Mouse (Mus musculus) right cerebral cortex, adult 2 months (tissue): ENCODE measurements at regions not wholly inside any gene's neighbourhood (a gene's known extent, or its start where the extent isn't known, plus 50 kb on each side); places are given as distances from the start of the nearest gene placed in this dataset.

Source experiments
- DNase-seq, 2 experiments: peaks; one replicate each; pipeline ENCODE4 v3.0.0; 2021 to 2022; ENCODE audit warnings: low spot score in 2 of 2

GRCm38 (mm10) chr14:100610017-100610760 lies 325.7 kb upstream of the Klf12 start:
- no peak for DNase-seq

GRCm38 (mm10) chr14:100607109-100607508 lies 322.6 kb upstream of the Klf12 start:
- no peak for DNase-seq

- DNase-seq: no peak
Observed at GRCm38 (mm10) chr14:100600886-100601451, 316.5 kb upstream of the Klf12 start.

- no peak for DNase-seq
Observed at GRCm38 (mm10) chr14:100570026-100570425, 285.5 kb upstream of the Klf12 start.

- no peak for DNase-seq
Observed at GRCm38 (mm10) chr14:100561884-100562283, 277.4 kb upstream of the Klf12 start.

GRCm38 (mm10) chr14:100558378-100558777 lies 273.9 kb upstream of the Klf12 start:
- no peak for DNase-seq

- DNase-seq: no peak
Observed at GRCm38 (mm10) chr14:100552466-100552865, 268.0 kb upstream of the Klf12 start.

- no peak for DNase-seq
Observed at GRCm38 (mm10) chr14:100550266-100550665, 265.8 kb upstream of the Klf12 start.

GRCm38 (mm10) chr14:100530217-100530616 lies 245.7 kb upstream of the Klf12 start:
- DNase-seq: no peak

GRCm38 (mm10) chr14:100529758-100530157 lies 245.3 kb upstream of the Klf12 start:
- no peak for DNase-seq

- no peak for DNase-seq
Observed at GRCm38 (mm10) chr14:100509396-100509795, 224.9 kb upstream of the Klf12 start.

- no peak for DNase-seq
Observed at GRCm38 (mm10) chr14:100508087-100508486, 223.6 kb upstream of the Klf12 start.

- DNase-seq: no peak
Observed at GRCm38 (mm10) chr14:100507616-100508015, 223.1 kb upstream of the Klf12 start.

- no peak for DNase-seq
Observed at GRCm38 (mm10) chr14:100488837-100489236, 204.4 kb upstream of the Klf12 start.

GRCm38 (mm10) chr14:100485489-100485888 lies 201.0 kb upstream of the Klf12 start:
- no peak for DNase-seq

GRCm38 (mm10) chr14:100484101-100484500 lies 199.6 kb upstream of the Klf12 start:
- DNase-seq: peak; percentile 18 to 24

GRCm38 (mm10) chr14:100477595-100478380 lies 193.3 kb upstream of the Klf12 start:
- peak; percentile 39 to 41 for DNase-seq

GRCm38 (mm10) chr14:100468311-100468710 lies 183.8 kb upstream of the Klf12 start:
- no peak for DNase-seq

GRCm38 (mm10) chr14:100462321-100462720 lies 177.8 kb upstream of the Klf12 start:
- no peak for DNase-seq

- peak; percentile 76 to 82 for DNase-seq
Observed at GRCm38 (mm10) chr14:100461141-100462043, 176.9 kb upstream of the Klf12 start.

GRCm38 (mm10) chr14:100459601-100460290 lies 175.3 kb upstream of the Klf12 start:
- DNase-seq: no peak
